Mouse (Mus musculus): Measurements from ENCODE around the gene Plcg2. TPM values are rescaled to one million over a fixed set of nuclear protein-coding genes. Genes with fewer than 3 reads are reported as not detected.

Plcg2 gene
- polyA plus RNA-seq, 1 experiment from 2014 or later = 1.2 TPM

DNA sequence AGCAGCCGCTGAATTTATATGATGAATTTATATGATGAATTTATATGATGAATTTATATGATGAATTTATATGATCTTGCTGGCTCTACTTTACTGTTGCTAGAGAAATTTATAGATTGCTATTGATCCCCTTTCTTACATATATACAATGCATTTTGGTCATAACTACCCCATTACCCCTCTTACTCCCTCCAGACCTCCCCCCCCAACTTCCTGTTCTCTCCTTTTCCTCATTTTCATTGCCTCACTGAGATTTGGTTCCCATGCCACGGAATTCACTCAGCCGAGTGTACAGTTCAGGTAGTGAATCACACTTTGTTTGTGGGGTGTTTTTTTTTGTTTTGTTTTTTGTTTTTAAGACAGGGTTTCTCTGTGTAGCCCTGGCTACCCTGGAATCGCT, 20.8 kb downstream of the Plcg2 start:
- WGBS = 91% methylated on average over 4 of the region's 4 CpGs
- DNase-seq = no peak
- Histone ChIP-seq H3K4me2 (ENCODE audit: low read length) (no peak overlapping the region), H3K4me3 (replicated peaks; ENCODE audit: low read depth, low read length) (no peak overlapping the region), H3K36me3 (ENCODE audit: control insufficient read depth, insufficient read depth, low read length) (no peaks in the 10 kb centered on the region), H3K27ac (replicated peaks; ENCODE audit: low read depth, low read length) (no peak overlapping the region), H3K9ac (replicated peaks; ENCODE audit: low read length) (no peak overlapping the region), H3K27me3 (ENCODE audit: control insufficient read depth, insufficient read depth, low read length) (no peaks in the 10 kb centered on the region), H3K9me3 (ENCODE audit: control insufficient read depth, low read length) (no peaks in the 10 kb centered on the region), H3K4me1 (ENCODE audit: control insufficient read depth, insufficient read depth, low read length) (no peaks in the 10 kb centered on the region)
- ATAC-seq (ENCODE audit: low FRiP score, low TSS enrichment) = no peak

DNA sequence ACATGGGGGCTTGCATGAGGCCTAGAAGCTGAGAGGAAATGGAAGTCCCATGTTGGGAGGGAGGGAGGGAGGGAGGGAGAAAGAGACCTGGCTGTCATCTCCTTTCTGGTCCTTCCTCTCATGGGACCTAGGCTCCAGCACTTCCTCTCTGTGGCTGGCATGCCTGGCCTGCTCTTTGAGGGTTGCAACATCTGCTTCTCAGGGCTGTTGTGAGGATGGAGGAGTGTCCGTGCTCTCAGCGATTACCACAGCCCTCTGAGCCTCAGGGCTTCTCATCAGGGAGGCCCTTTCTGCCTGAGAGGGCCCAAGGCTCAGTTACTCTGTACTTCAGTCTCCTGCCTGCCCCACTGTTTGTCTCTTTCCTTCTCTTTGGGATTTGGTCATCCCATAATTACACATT, 28.1 kb downstream of the Plcg2 start:
- no peak for ATAC-seq (ENCODE audit: low FRiP score, low TSS enrichment)
- Histone ChIP-seq H3K9me3 (ENCODE audit: control insufficient read depth, low read length) (no peaks in the 10 kb centered on the region), H3K27me3 (ENCODE audit: control insufficient read depth, insufficient read depth, low read length) (no peaks in the 10 kb centered on the region), H3K36me3 (ENCODE audit: control insufficient read depth, insufficient read depth, low read length) (no peaks in the 10 kb centered on the region), H3K4me3 (replicated peaks; ENCODE audit: low read depth, low read length) (no peak overlapping the region), H3K4me1 (ENCODE audit: control insufficient read depth, insufficient read depth, low read length) (no peaks in the 10 kb centered on the region), H3K9ac (replicated peaks; ENCODE audit: low read length) (no peak overlapping the region), H3K4me2 (ENCODE audit: low read length) (no peak overlapping the region), H3K27ac (replicated peaks; ENCODE audit: low read depth, low read length) (no peak overlapping the region)
- DNase-seq = no peak
- 68% methylated on average over 2 of the region's 2 CpGs for WGBS

DNA sequence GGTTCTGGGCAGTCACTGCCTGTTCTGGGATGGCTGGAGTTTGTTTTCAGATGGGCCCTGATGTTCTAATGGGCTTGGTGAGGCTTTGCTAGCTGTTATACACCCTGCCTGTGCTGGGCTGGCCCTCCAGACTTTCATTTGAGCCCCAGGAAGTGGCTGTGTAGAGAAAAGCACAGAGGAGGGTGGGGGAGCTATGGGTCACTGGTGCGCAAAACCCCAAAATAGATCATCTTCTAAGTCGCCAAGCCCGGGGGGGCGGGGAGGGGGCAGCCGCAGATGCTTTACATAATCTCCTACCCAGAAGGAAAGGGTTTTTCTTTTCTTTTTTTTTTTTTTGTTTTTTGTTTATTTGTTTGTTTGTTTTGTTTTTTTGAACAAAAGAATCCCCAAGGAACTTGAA, 29.9 kb downstream of the Plcg2 start:
- no peak overlapping the region for H3K4me2 ChIP-seq (ENCODE audit: low read length)
- H3K36me3 ChIP-seq (ENCODE audit: control insufficient read depth, insufficient read depth, low read length) = no peaks in the 10 kb centered on the region
- H3K27ac ChIP-seq (replicated peaks; ENCODE audit: low read depth, low read length) = no peak overlapping the region
- DNase-seq (no peak), ATAC-seq (ENCODE audit: low FRiP score, low TSS enrichment) (no peak)
- 52% methylated on average over 5 of the region's 5 CpGs for WGBS
- no peaks in the 10 kb centered on the region for H3K27me3 ChIP-seq (ENCODE audit: control insufficient read depth, insufficient read depth, low read length)
- no peak overlapping the region for H3K4me3 ChIP-seq (replicated peaks; ENCODE audit: low read depth, low read length)
- no peaks in the 10 kb centered on the region for H3K4me1 ChIP-seq (ENCODE audit: control insufficient read depth, insufficient read depth, low read length)
- H3K9me3 ChIP-seq (ENCODE audit: control insufficient read depth, low read length) = no peaks in the 10 kb centered on the region
- H3K9ac ChIP-seq (replicated peaks; ENCODE audit: low read length) = no peak overlapping the region

DNA sequence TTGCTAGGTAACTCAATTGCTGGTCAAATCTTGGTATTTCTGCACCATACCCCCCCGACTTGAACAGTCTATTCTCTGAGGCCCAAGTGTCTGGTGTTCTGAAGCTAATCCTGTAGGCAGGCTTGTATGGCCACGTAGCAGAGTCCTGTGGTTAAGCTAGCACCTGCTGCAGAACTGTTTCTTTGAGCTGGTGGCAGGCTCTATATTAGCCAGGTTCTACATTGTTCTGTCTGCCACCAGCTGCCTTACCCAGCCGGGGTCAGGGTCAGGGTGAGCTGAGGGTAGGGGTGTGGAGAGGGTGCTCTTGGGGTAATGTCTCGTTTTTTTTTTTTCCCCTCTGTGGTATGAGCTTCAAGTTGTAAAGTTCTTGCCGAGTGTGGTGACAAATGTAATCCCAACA, 31.1 kb downstream of the Plcg2 start:
- Histone ChIP-seq H3K4me2 (ENCODE audit: low read length) (no peak overlapping the region), H3K36me3 (ENCODE audit: control insufficient read depth, insufficient read depth, low read length) (no peaks in the 10 kb centered on the region), H3K9me3 (ENCODE audit: control insufficient read depth, low read length) (no peaks in the 10 kb centered on the region), H3K27ac (replicated peaks; ENCODE audit: low read depth, low read length) (no peak overlapping the region), H3K4me1 (ENCODE audit: control insufficient read depth, insufficient read depth, low read length) (no peaks in the 10 kb centered on the region), H3K4me3 (replicated peaks; ENCODE audit: low read depth, low read length) (no peak overlapping the region), H3K9ac (replicated peaks; ENCODE audit: low read length) (no peak overlapping the region), H3K27me3 (ENCODE audit: control insufficient read depth, insufficient read depth, low read length) (no peaks in the 10 kb centered on the region)
- ATAC-seq (ENCODE audit: low FRiP score, low TSS enrichment) (no peak), DNase-seq (no peak)
- WGBS = 66% methylated on average over 5 of the region's 5 CpGs

DNA sequence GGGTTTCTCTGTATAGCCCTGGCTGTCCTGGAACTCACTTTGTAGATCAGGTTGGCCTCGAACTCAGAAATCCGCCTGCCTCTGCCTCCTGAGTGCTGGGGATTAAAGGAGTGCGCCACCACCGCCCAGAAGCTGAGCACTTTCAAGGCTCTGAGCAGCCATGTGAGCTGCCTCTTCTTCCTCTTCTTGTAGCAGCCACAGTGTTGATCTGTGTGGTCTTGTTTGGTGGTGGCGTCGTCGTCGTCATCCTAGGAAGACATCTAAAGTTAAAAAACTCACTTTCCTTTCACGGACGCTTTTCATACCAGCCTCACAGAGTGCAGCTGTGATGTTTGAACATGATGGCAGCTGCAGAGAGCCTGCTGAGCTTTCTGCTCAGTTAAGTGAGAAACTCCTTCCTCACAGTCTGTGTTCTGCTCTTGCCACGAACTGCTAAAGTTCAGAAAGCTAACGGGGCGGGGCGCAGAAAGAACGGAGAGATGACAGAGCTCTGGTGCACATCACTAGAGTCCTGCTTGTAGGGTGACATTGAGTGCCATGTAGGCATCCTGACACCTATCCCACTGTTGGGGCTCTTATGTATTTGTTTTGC, 34.4 kb downstream of the Plcg2 start:
- H3K9me3 ChIP-seq (ENCODE audit: control insufficient read depth, low read length) = no peaks in the 10 kb centered on the region
- H3K4me3 ChIP-seq (replicated peaks; ENCODE audit: low read depth, low read length) = no peak overlapping the region
- H3K27me3 ChIP-seq (ENCODE audit: control insufficient read depth, insufficient read depth, low read length) = no peaks in the 10 kb centered on the region
- H3K36me3 ChIP-seq (ENCODE audit: control insufficient read depth, insufficient read depth, low read length) = no peaks in the 10 kb centered on the region
- DNase-seq (no peak), ATAC-seq (ENCODE audit: low FRiP score, low TSS enrichment) (no peak)
- no peaks in the 10 kb centered on the region for H3K4me1 ChIP-seq (ENCODE audit: control insufficient read depth, insufficient read depth, low read length)
- no peak overlapping the region for H3K27ac ChIP-seq (replicated peaks; ENCODE audit: low read depth, low read length)
- no peak overlapping the region for H3K4me2 ChIP-seq (ENCODE audit: low read length)
- no peak overlapping the region for H3K9ac ChIP-seq (replicated peaks; ENCODE audit: low read length)
- WGBS = 94% methylated on average over 15 of the region's 15 CpGs

DNA sequence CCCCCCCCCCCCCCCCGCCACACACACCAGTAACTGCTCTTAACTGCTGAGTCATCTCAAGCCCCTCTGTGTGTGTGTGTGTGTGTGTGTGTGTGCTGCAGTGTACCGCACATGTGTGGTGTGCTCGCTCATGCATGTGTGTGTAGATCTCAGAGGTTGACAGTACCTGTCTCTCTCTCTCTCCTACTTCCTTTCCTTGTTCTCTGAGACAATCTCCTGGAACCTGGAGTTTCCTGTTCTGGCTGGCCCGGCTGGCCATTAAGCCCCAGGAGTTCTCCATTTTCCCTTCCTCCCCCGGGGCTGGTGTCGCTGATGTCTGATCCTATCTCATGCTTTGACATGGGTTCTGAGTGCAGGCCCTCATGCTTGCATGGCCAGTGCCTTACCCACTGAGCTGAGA, 38.8 kb downstream of the Plcg2 start:
- H3K27me3 ChIP-seq (ENCODE audit: control insufficient read depth, insufficient read depth, low read length) = no peaks in the 10 kb centered on the region
- no peak overlapping the region for H3K4me2 ChIP-seq (ENCODE audit: low read length)
- H3K9ac ChIP-seq (replicated peaks; ENCODE audit: low read length) = no peak overlapping the region
- no peak overlapping the region for H3K27ac ChIP-seq (replicated peaks; ENCODE audit: low read depth, low read length)
- ATAC-seq (ENCODE audit: low FRiP score, low TSS enrichment) (no peak), DNase-seq (no peak)
- H3K9me3 ChIP-seq (ENCODE audit: control insufficient read depth, low read length) = no peaks in the 10 kb centered on the region
- 79% methylated on average over 6 of the region's 6 CpGs for WGBS
- H3K36me3 ChIP-seq (ENCODE audit: control insufficient read depth, insufficient read depth, low read length) = no peaks in the 10 kb centered on the region
- H3K4me3 ChIP-seq (replicated peaks; ENCODE audit: low read depth, low read length) = no peak overlapping the region
- H3K4me1 ChIP-seq (ENCODE audit: control insufficient read depth, insufficient read depth, low read length) = no peaks in the 10 kb centered on the region

DNA sequence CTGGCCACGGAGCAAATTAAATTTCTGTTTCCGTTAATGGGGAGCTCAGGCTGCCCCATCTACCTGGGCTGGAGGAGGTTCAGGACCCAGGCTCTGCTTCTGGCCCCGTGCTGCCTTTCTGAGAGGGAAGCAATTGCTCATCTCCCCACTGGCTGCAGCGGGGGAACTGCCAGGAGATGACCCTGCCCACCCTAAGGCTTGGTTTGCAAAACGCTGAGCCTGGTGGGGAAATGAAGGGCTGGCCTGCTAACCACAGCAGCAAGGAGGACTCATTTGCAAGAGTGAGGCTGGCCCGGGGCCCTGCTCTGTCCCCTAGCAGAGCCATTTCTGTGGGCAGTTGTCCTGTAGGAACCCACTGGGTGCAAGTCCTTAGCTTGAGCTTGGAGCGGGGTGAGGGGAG, 39.7 kb downstream of the Plcg2 start:
- 79% methylated on average over 7 of the region's 7 CpGs for WGBS
- no peak overlapping the region for H3K27ac ChIP-seq (replicated peaks; ENCODE audit: low read depth, low read length)
- H3K36me3 ChIP-seq (ENCODE audit: control insufficient read depth, insufficient read depth, low read length) = no peaks in the 10 kb centered on the region
- H3K27me3 ChIP-seq (ENCODE audit: control insufficient read depth, insufficient read depth, low read length) = no peaks in the 10 kb centered on the region
- H3K4me1 ChIP-seq (ENCODE audit: control insufficient read depth, insufficient read depth, low read length) = no peaks in the 10 kb centered on the region
- H3K9me3 ChIP-seq (ENCODE audit: control insufficient read depth, low read length) = no peaks in the 10 kb centered on the region
- no peak overlapping the region for H3K9ac ChIP-seq (replicated peaks; ENCODE audit: low read length)
- no peak overlapping the region for H3K4me3 ChIP-seq (replicated peaks; ENCODE audit: low read depth, low read length)
- H3K4me2 ChIP-seq (ENCODE audit: low read length) = no peak overlapping the region
- ATAC-seq (ENCODE audit: low FRiP score, low TSS enrichment) (no peak), DNase-seq (no peak)

DNA sequence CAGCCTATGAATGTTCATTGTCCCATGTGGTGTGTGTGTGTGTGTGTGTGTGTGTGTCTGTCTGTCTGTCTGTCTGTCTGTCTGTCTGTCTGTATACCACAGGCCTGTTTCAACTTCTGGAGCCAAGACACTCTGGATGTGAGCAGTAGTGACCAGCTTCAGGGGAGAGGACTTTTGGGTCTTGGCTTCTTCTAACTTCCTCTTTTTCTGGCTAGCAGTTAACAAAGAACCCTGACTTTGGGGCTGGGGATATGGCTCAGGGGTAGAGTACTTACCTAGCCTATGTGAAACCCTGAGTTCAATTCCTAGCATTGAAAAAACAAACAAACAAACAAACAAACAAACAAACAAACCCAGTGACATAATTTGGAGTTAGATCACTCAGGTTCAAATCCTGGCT, 44.9 kb downstream of the Plcg2 start:
- no peak overlapping the region for H3K9ac ChIP-seq (replicated peaks; ENCODE audit: low read length)
- no peaks in the 10 kb centered on the region for H3K4me1 ChIP-seq (ENCODE audit: control insufficient read depth, insufficient read depth, low read length)
- H3K27me3 ChIP-seq (ENCODE audit: control insufficient read depth, insufficient read depth, low read length) = no peaks in the 10 kb centered on the region
- H3K36me3 ChIP-seq (ENCODE audit: control insufficient read depth, insufficient read depth, low read length) = no peaks in the 10 kb centered on the region
- ATAC-seq (ENCODE audit: low FRiP score, low TSS enrichment) (no peak), DNase-seq (no peak)
- H3K27ac ChIP-seq (replicated peaks; ENCODE audit: low read depth, low read length) = no peak overlapping the region
- no peak overlapping the region for H3K4me2 ChIP-seq (ENCODE audit: low read length)
- no peaks in the 10 kb centered on the region for H3K9me3 ChIP-seq (ENCODE audit: control insufficient read depth, low read length)
- H3K4me3 ChIP-seq (replicated peaks; ENCODE audit: low read depth, low read length) = no peak overlapping the region

DNA sequence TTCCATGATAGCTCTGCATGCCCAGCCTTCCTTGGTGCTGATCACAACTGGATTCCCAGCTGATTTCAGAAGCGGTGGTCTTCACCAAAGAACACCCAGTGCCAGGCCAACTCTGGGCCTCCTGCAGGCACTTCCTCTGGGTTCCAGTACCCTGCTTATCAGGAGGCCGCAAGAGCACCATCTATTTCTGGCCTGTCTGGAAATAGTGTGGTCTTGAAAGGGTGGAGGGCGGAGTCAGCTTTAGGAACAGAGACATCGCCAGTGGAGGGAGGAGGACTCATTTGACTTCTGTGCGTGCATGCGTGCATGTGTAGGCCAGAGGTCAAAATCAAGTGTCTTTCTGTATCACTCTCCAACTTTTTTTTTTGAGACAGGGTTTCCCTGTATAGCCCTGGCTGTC, 45.7 kb downstream of the Plcg2 start:
- no peak overlapping the region for H3K4me3 ChIP-seq (replicated peaks; ENCODE audit: low read depth, low read length)
- no peaks in the 10 kb centered on the region for H3K36me3 ChIP-seq (ENCODE audit: control insufficient read depth, insufficient read depth, low read length)
- WGBS = 83% methylated on average over 6 of the region's 6 CpGs
- DNase-seq = no peak
- H3K27ac ChIP-seq (replicated peaks; ENCODE audit: low read depth, low read length) = no peak overlapping the region
- H3K4me1 ChIP-seq (ENCODE audit: control insufficient read depth, insufficient read depth, low read length) = no peaks in the 10 kb centered on the region
- no peak overlapping the region for H3K4me2 ChIP-seq (ENCODE audit: low read length)
- no peaks in the 10 kb centered on the region for H3K9me3 ChIP-seq (ENCODE audit: control insufficient read depth, low read length)
- H3K9ac ChIP-seq (replicated peaks; ENCODE audit: low read length) = no peak overlapping the region
- H3K27me3 ChIP-seq (ENCODE audit: control insufficient read depth, insufficient read depth, low read length) = no peaks in the 10 kb centered on the region
- no peak for ATAC-seq (ENCODE audit: low FRiP score, low TSS enrichment)

Measured in midbrain, embryonic 14.5 days (tissue).